Mouse (Mus musculus) right cerebral cortex, postnatal 36 days (tissue): ENCODE measurements around the gene Bmx.

Experiments
- DNase-seq, 2 experiments: peaks; one replicate each; pipeline ENCODE4 v3.0.0; 2022; ENCODE audit warnings: low spot score in 2 of 2, mixed read lengths in 1 of 2

Gene Bmx

DNA sequence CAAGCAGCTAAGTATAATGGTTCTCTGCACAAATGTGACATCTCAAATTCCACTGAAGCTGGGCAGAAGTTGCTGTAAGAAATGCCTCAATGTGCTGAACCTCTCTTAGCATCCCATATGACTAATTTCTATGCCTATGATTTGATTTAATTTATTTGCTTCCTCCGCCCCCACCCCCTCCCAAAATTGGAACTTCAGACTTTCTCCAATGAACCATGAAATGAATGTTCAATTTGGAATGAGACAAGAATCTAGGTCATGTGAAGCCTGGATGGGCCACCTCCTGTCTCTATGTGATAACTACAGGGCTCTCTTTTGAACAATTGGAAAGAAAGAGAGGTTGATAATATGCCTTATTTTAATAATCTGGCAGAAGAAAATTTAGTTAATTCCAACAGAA is 82.7 kb downstream of the Bmx start:
- no peak for DNase-seq

DNA sequence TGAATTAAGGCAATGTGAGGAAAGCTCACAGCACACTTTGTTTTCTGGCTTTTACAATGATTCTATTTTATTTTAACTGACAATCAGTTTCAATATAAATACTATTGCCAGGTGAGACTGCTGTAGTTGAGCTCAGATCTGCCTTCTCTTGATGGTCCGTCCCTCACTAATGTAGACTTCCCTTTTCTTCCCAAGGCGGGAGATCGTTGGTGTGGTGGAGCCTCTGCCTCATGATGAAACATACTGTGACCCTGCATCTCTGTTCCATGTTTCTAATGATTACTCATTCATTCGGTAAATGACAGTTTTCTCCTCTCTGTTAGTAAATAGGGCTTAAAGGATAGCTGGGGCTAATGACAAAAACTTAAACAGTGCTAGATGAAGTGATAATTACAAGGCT is 84.1 kb downstream of the Bmx start:
- no peak for DNase-seq

DNA sequence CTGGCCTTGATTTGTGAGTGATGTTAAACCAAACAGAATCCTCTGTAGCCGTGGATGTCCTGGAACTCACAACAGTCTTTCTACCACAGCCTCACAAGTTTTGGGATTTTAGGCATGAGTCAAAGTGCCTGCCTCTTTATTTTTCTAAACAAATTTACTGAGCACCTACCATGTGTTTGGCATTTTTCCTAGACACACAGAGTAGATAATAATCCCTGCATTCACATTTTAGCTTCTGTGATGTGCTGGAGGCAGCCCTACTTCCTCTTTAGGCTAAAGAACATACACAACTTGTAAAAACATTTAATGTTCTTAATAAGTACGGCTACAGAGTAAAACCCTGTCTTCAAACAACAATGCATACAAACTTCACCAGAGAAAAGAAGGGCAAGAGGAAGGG is 87.0 kb downstream of the Bmx start:
- DNase-seq, result no peak

DNA sequence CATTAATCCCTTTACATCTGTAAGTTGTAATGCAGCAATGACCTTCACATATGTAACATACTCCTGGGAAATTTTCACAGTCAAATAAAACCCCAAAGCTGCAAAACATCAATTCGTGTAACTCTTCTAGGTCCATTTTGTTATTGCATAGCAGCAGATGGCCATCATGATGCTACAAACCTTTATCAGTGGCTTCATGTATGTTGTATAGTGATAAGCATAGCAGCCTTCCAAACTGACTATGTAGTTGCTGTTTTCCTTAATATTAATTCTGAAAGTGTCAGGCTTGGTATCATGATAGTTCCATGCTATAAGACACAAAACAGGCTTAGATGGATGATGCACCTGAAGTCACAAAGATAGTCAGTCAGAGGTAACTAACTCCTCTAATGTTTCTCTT is 93.3 kb downstream of the Bmx start:
- DNase-seq, result no peak

DNA sequence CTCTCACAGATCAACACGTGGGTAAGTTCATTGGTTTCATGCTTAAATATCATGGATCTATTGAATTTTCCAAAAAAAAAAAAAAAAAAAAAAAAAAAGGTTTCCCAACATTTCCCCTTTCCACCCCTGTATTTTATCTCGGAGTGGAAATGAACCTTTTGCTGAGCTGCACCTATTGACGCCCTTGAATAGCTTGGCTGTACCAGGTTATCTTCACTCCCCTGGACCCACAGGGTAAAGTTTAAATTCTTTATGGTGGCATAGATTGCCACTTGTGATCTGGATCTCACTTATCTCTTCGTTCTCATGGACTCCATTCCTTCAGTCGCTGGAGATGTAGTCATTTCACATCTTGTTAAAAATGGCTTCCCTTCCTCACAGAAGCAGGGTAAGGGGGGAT is 103.4 kb downstream of the Bmx start:
- DNase-seq, result no peak

DNA sequence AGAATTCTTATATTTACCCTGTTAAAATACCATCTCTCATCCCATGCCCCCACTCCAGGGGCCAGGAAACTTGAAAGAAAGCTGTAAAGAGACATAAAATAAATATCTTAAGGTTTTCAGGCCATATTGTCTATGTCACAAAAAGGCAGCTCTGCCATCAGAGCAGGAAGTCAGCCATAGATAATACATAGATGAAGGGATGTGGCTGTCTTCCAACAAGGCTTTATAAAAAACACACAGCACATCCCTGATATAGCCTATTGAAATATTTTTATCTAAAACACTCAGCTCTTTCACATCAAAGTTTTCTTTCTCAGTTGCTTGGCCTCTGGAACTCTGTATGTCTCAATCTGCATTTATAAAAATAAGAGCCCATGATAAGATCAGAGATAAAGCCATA is 104.4 kb downstream of the Bmx start:
- DNase-seq, result no peak

DNA sequence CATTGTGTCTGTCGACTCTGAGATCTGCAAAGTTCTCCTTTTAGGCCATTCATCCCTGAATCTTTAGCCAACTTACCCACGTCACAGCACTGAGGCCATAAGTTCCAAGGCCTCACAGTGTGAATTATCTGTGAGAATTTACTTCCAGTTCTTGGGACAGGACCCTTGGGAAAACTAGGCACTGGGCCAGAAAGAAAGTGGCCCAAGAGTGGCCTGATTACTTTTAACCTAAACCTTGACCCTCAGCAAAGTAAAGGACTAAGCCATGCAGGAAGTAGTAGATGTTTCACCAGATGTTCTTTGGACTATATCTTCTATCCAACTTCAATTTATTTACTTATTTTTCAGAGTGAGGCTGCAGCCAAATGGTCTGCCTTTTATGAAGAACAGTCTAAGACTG is 105.3 kb downstream of the Bmx start:
- no peak for DNase-seq

DNA sequence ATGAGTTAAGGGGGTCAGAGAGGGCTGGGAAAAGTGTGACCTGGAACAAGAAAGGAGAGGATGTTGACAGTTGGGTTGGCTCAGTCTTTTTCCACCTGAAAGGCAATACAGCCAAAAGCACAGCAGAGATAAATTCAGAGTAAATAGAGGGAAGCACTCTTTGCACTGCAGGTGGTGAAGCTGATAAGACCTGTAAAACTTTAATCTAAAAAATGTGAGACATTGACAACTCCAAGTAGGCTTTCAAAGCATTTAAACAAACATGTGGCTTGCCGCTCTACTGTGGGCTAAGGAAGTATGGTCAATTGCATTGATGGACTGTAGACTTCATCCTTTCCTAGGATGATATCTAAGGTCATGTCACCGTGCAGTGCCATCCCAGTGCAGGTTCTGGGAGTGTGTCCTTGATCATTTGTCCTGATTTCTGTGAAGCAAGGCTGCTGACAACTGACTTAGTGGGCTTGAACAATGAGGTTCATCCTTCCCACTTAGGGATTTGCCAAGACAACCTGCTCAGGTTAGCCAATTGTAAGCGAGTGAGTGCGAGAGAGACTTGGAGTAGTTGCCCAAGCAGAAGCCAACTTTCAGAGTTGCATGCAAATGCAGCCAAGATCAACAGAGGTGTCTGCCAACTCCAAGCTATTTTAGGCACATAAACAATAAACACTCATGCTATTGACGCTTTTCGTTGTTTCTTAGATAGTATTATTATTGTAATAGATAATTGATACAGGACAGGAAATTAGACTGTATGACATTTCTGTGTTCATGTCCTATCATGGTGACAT is 112.3 kb downstream of the Bmx start:
- no peak for DNase-seq
